Mouse (Mus musculus): ENCODE results near the gene Kl.
A peak's percentile ranks its signal among the peaks of the same experiment; 100 is the strongest.

Gene Kl

GRCm38 (mm10) chr5:150952328-150952668 lies at the start of gene Kl:
Gene Kl, plus strand, starts transcription at chr5:150952607.
- no peak for DNase-seq (ENCODE audit: low spot score)

- peak; percentile 89 for DNase-seq (ENCODE audit: low spot score)
These were observed 46.1 kb upstream of the Kl start for GRCm38 (mm10) chr5:150906053-150907040.

- no peak for DNase-seq (ENCODE audit: low spot score)
These were observed 40.3 kb upstream of the Kl start for GRCm38 (mm10) chr5:150912156-150912555.

- no peak for DNase-seq (ENCODE audit: low spot score)
These were observed 39.8 kb upstream of the Kl start for GRCm38 (mm10) chr5:150912656-150913055.

GRCm38 (mm10) chr5:150915080-150916055 lies 37.0 kb upstream of the Kl start:
- DNase-seq (ENCODE audit: low spot score), result no peak

GRCm38 (mm10) chr5:150917131-150917858 lies 35.1 kb upstream of the Kl start:
- DNase-seq (ENCODE audit: low spot score), result no peak

- no peak for DNase-seq (ENCODE audit: low spot score)
These were observed 33.8 kb upstream of the Kl start for GRCm38 (mm10) chr5:150918599-150918998.

GRCm38 (mm10) chr5:150919269-150919668 lies 33.1 kb upstream of the Kl start:
- no peak for DNase-seq (ENCODE audit: low spot score)

- no peak for DNase-seq (ENCODE audit: low spot score)
These were observed 32.4 kb upstream of the Kl start for GRCm38 (mm10) chr5:150919961-150920360.

GRCm38 (mm10) chr5:150929406-150929805 lies 23.0 kb upstream of the Kl start:
- DNase-seq (ENCODE audit: low spot score), result no peak

GRCm38 (mm10) chr5:150932596-150932995 lies 19.8 kb upstream of the Kl start:
- no peak for DNase-seq (ENCODE audit: low spot score)

- peak; percentile 37 for DNase-seq (ENCODE audit: low spot score)
These were observed 16.2 kb upstream of the Kl start for GRCm38 (mm10) chr5:150936213-150936612.

GRCm38 (mm10) chr5:150936807-150937206 lies 15.6 kb upstream of the Kl start:
- no peak for DNase-seq (ENCODE audit: low spot score)

GRCm38 (mm10) chr5:150937501-150937900 lies 14.9 kb upstream of the Kl start:
- DNase-seq (ENCODE audit: low spot score), result no peak

GRCm38 (mm10) chr5:150945576-150945975 lies 6.8 kb upstream of the Kl start:
- no peak for DNase-seq (ENCODE audit: low spot score)

GRCm38 (mm10) chr5:150949131-150949530 lies 3.3 kb upstream of the Kl start:
- no peak for DNase-seq (ENCODE audit: low spot score)

- no peak for DNase-seq (ENCODE audit: low spot score)
These were observed 1.1 kb upstream of the Kl start for GRCm38 (mm10) chr5:150951325-150951724.

GRCm38 (mm10) chr5:150952669-150953521 lies 488 bp downstream of the Kl start:
- DNase-seq (ENCODE audit: low spot score), result no peak

- DNase-seq (ENCODE audit: low spot score), result no peak
These were observed 2.4 kb downstream of the Kl start for GRCm38 (mm10) chr5:150954791-150955190.

- no peak for DNase-seq (ENCODE audit: low spot score)
These were observed 7.5 kb downstream of the Kl start for GRCm38 (mm10) chr5:150959861-150960260.

- no peak for DNase-seq (ENCODE audit: low spot score)
These were observed 9.2 kb downstream of the Kl start for GRCm38 (mm10) chr5:150961615-150962014.

Measured in MN1 (cell line).